Mouse (Mus musculus) naive thymus-derived CD4-positive, alpha-beta T cell, adult 2 months (primary cell): ENCODE measurements around the gene Tyrobp.

Experiments
- DNase-seq: peaks from one replicate; pipeline ENCODE4 v3.0.0-alpha.2; 2011; ENCODE audit warnings: low read depth

Tyrobp gene

DNA sequence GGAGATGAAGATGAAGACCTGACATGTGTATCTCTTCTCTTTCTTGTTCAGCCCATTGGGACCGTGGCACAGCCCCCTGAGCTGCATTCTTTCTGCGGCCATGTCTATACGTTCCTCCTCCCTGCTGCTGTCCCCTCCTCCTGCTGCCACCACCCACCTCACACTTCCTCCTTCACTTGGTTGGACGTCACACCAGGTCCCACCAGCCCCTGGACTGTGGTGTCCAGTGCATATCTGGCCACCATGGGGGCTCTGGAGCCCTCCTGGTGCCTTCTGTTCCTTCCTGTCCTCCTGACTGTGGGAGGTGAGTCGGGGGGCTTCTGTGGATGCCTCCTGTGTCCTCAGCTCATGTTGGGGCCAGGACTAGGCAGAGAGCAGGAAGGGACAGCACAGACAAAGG, at the start of gene Tyrobp:
Gene Tyrobp (plus strand): TSS at position 165 of the 400 bp plus-strand sequence.
- no peak for DNase-seq

DNA sequence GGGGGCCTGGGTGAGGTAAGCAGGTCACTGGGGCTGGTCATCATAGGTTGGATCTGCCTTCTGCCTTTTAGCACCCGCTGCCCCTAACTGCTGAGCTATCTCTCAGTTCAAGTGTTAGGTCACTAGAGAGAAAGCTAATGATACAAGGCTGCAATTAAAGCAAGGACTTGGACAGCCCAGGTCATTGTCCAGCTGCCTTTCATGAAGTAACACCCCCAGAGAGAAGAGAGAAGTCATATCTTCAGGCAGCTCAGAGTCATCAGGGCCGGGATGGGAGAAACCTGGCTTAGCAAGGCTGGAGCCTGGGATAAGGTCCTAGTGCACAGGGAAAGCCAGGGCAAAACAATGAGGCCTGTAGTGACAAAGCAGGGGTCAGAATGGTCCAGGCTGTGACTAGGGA, 46.1 kb upstream of the Tyrobp start:
- DNase-seq: no peak

DNA sequence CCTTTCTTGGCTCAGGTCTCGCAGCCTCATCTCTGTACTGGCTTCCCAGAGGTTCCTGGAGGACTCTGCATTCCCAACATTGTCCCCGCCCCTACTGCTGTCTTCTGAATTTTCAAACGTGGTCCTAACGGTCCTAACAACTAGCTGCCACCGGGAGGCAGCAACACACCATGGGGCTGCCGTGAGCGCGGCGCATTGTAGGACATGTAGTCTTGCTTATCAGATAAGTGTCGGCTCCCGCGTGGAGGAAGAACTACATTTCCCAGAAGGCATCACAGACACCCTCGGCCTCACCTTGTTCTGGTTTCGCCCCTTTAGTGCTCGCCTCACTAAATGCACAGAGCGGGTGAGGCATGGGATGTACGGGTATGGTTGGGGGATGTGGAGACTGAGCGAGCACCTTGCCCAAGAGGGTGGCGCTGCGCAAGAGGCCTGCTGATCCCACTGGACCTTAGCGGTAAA, 40.0 kb upstream of the Tyrobp start:
- peak; percentile 95 for DNase-seq

DNA sequence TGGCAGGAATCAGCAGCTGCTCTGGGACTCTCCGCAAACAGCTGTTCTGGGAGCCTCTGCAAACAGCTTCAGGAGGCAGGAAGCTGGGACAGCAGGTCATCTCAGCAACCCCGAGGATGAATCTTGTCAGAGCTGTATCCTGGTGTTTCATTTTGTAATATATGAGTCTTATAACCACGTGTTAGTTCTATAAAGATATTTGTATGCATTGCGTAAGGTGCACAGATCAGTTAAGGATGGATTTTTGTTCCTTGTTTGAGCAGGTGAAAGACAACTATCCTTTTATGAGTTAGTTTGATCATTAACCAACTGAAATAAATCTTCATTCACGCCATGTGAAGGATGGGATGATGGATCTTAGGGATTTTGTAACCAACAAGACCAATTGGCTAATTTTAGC, 33.5 kb upstream of the Tyrobp start:
- no peak for DNase-seq

- DNase-seq: no peak
Observed at GRCm38 (mm10) chr7:30384106-30384505, 29.5 kb upstream of the Tyrobp start.

DNA sequence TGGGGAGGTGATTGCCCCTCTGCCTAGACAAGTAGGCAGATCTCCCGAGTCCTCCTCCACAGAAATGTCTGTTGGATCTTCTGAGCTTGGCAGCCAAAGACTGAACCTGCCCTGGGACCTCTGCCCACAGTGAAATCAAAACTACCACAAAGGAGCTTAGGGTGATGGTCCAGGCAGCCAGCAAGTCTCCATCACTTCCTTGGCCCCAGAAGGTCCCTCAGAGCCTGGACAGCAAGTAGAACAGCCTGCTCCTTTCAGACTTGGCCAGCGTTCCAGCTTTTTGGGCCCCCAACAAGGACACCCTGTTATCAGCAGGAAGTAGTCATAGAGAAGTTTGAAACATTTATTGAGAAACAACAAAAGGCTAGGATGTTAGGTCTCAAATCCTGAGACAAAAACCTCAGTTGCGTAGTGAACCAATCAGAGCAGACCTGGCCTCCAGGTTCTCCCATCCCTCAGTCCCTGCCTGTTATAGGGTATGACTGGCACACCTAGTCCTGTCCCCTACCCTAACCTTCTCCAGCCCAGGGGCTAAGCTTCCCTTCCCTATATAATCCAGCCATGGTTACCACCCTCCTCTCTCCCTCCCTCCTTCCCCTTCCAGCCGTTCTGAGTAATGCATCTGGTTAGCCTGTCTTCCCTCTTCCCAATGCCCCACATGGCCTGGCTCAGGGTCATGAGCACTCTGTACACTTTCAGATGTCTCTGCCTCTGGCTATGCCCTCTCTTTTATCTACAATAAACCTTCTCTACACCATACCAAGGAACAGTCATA, 20.6 kb upstream of the Tyrobp start:
- DNase-seq: peak; percentile 58

- DNase-seq: peak; percentile 68
Observed at GRCm38 (mm10) chr7:30393631-30394030, 19.9 kb upstream of the Tyrobp start.

- peak; percentile 94 for DNase-seq
Observed at GRCm38 (mm10) chr7:30394379-30394778, 19.2 kb upstream of the Tyrobp start.

- peak; percentile 76 for DNase-seq
Observed at GRCm38 (mm10) chr7:30394871-30395270, 18.7 kb upstream of the Tyrobp start.

- no peak for DNase-seq
Observed at GRCm38 (mm10) chr7:30399671-30400070, 13.9 kb upstream of the Tyrobp start.

GRCm38 (mm10) chr7:30402343-30402742, 11.2 kb upstream of the Tyrobp start:
- DNase-seq: peak; percentile 51

DNA sequence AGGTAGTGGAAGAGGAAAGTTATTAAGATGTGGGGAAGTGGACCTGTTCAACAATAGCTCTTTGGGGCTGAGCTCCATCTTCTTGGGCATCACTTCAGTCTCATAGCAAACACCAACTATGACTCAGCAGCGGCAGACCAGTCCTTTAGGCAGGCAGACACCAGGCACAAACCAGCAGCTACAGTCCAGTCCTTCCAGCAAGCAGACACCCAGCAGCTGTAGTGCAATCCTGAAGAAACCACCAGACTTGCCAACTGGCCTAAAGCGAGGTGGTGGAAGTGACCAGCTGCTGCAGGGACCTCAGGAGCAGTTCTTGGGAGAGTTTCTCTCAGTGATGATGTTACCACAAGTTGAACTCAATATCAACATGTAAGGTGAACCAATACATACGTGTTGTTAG, 4.9 kb upstream of the Tyrobp start:
- no peak for DNase-seq

GRCm38 (mm10) chr7:30409789-30410188, 3.8 kb upstream of the Tyrobp start:
- DNase-seq: no peak

DNA sequence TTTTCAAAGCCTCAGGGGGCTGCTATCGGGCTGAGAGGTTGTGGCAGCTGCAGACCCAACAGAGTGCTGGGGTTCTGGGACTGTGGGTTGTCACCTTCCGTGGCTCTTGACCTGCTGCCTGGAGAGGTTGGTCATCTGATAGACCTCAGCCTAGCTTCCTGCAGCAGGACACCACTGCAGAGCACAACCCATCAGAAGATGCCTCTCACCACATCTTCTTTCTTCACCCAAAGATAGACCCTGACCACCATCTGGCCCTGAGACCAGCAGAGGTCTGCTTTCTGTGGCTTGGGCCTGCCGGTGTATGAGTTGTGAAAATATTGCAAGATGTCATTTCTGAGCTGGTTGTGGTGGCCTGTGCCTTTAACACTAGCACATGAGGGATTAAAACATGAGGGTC, 2.5 kb upstream of the Tyrobp start:
- no peak for DNase-seq

- DNase-seq: no peak
Observed at GRCm38 (mm10) chr7:30412735-30413147, 819 bp upstream of the Tyrobp start.

- DNase-seq: peak; percentile 69
Observed at GRCm38 (mm10) chr7:30417856-30418255, 4.3 kb downstream of the Tyrobp start.

DNA sequence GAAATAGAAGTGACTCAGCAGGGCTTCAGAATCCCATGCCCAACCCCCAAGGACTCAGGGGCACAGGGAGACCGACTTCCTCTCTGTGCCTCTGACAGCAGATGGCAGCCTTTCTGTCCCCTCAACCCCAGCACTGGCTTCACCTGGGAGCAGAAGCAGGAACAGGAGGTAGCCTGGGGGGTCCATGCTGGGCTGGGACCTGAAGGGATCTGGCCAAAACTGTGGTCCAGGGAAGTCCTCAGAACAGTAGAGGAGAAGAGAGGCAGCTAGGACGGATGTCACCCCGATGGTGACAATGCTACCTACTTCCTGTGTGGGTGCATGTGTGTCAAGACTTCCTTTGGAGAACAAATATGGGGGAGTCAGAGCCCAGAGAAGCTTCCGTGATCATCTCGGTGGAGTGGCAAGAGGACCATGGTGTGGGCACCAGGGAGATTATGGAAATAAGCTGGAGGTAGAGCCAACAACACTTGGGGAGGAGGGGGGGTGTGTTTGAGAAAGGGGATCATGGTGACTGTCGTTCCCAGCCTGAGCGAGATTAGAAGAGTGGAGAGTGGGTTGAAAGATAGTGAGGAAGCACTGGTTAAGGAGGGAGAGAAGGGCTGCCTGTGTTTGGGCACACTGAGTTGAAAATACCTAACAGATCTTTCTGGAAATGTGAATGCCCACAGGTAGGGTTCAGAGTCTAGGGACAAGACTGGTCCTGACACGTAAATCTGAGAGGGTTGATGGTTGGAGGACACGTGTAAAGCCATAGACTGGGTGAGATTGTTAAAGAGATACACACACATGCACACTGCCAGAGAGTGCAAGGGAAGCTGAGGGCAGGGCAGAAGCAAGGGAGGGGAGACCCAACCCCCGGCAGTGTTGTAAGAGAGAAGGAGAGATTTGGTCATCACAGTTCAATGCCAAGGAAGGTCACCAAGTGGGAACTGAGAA, 6.3 kb downstream of the Tyrobp start, which contains the start of gene Hcst:
Gene Hcst (minus strand): TSS at position 294 of the 939 bp plus-strand sequence.
- peak; percentile 81 for DNase-seq

DNA sequence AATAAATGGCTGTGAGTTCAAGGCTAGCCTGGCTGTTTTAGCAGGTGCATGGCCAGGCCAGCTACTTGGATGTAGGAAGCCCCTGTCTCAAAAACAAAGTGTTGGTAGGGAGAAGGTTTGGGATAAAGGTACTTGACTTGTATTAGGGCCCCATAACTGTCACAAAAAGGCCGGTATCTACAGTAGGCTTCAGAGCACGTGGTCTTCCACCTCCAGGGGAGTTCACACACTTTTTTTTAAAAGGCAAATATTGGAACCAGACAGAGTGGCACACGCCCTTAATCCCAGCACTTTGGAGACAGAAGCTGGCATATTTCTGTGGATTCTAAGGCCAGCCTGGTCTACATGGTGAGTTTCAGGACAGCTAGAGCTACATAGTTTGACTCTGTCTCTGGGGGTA, 7.1 kb downstream of the Tyrobp start:
- no peak for DNase-seq

DNA sequence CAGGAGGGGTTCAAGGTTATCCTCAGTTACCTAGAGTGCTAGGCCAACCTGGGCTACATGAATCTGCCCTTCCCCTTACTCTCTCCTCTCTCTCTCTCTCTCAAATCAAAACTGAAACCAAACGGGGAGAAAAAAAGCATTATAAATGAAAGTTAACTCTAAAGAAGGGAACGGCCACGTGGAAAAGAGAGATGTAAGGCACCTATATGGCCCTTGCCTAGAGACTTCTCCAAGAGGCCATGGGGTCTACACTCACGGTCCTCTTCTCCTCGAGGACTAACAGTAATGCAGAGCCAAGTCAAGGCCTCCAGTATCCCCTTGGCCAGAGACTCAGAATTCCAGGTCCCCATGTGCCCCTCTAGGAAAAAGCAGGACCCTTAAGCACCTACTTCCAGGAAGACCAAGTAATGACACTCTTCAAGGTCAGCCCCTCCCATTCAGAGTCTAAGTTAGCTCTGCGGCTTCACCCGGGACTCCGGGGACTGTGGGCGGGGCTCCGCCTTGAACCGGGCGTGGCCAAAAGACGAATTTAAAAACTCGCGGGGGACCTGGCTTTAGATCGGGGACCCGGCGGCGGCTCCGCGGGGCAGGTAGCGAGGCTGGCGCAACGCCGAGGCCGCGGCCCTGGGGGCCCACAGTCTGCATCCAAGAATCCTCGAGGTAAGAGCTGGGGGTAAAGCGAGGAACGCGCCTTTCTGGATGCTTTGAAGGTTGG, 7.8 kb downstream of the Tyrobp start, which contains the start of gene Nfkbid:
Gene Nfkbid (plus strand): TSS at position 558 of the 715 bp plus-strand sequence.
- peak; percentile 94 for DNase-seq

DNA sequence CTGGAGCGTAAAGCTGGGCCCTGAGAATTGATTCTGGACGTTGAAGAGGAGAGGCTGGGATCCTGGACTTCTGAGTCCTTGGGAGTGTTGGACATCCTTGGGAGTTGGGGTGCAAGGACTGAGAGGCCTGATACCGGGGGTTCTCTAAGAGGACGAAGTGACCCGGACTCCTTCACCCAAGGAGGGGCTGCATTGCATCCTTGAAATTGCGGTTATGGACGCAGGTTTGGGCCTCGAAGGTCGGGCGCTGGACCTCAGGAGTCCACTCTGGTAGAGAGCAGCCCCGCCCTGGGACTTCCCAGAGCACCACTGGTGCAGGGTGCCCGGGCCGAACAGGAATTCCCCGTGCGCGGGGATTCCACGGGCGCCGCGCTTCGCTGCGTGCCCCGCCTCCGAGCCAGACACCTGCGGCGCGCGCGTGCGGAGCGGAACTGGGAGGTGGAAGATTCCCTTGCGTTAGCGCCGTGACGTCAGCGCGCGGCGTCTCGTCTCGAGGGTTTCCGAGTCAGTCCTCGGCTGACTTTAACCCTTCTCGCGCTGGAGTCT, 8.4 kb downstream of the Tyrobp start:
- DNase-seq: peak; percentile 98

GRCm38 (mm10) chr7:30422560-30422959, 9.0 kb downstream of the Tyrobp start:
- peak; percentile 81 for DNase-seq
